Mouse (Mus musculus) hematopoietic stem cell, adult 5-6 weeks (primary cell): ENCODE measurements around the gene Sod3. TPM values are rescaled to one million over a fixed set of nuclear protein-coding genes. Genes with fewer than 3 reads are reported as not detected.

ENCODE experiments used
- ATAC-seq, 2 experiments: fragments of 125-278 bp in 1 of 2; replicated peaks in 1 of 2; 2 replicates each; pipeline ENCODE4 v1.8.0; 2016 to 2017; ENCODE audit warnings: inconsistent platforms in 2 of 2, mild to moderate bottlenecking in 2 of 2, moderate number of reproducible peaks in 2 of 2, low read depth in 1 of 2, moderate TSS enrichment in 1 of 2; ENCODE audit not compliant: low FRiP score in 2 of 2, poor library complexity in 2 of 2, severe bottlenecking in 2 of 2, insufficient read depth in 1 of 2, low TSS enrichment in 1 of 2
- total RNA-seq: library from RNA; stranded (forward); fragments of 172-1452, 232-1000 nt; gene quantifications from 2 replicates; pipeline ENCODE4 v1.2.3, GENCODE M21; 2017

The Sod3 gene
- total RNA-seq = not detected in 2 replicates

DNA sequence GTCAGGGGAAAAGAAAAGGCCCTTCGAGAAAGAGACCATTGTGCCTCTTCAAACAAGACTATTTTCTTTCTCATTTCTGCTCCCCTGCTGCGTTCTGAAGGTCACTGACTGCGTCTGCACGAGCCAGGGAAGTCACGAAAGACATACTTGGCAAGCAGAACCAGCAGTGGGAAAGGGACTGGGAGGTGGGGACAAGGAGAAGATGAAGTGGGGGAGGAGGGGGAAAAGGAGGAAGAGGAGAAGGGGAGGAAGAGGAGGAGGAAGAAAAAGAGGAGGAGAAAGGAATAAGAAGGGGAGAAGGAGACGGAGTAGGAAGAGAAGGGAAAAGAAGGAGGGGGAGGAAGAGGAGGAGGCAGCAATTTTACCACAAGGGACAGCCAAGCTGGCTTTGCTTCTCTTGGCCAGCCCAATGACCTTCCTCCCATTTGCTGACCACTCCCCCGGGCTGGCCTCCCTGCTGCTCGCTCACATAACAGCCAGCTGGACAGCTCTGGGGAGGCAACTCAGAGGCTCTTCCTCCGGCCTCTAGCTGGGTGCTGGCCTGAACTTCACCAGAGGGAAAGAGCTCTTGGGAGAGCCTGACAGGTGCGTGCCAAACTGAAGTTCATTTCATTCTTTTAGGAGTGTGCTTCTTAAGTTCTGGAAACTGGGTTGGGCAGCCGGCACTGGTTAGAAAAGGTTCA lies at the start of gene Sod3:
Gene Sod3, plus strand, starts transcription at position 324 of the 683 bp plus-strand sequence.
- no peak for ATAC-seq

DNA sequence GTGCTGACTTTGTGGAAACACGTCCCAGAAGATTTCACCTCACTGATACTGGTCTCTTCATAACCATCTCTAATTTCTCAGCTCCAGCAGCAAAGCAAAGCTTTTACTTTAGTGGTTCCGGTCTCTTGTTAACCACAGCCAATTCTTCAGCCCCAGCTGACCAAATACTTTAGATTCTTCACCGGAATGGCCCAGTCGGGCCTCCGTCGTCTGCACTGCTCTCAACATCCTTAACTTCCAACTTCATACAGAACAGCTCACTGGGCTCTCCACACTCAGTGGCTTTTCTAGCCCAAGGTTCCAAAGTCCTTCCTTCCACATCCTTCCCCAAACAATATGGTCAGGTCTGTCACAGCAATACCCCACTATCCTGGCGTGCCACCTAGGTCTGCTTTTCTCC lies 46.7 kb upstream of the Sod3 start:
- ATAC-seq = no peak

DNA sequence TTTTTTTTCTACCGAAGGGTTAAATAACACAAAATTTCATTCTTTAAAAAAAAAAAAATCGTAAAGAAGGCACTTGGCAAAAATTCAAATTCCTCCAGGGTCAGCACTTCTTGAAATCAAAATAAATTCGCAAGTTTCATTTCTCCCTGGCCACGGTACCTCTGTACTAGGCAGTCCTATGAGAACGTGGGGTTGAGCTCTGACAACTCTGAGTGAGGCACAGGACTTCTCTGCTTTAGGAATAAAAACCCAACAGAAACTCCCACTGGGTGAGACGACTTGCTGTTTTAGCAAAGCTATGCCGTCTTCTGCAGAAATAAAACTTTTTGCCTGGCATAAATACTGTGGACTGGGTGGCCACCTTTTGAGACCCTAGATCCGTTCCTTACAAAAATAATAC lies 44.1 kb upstream of the Sod3 start:
- ATAC-seq = no peak

DNA sequence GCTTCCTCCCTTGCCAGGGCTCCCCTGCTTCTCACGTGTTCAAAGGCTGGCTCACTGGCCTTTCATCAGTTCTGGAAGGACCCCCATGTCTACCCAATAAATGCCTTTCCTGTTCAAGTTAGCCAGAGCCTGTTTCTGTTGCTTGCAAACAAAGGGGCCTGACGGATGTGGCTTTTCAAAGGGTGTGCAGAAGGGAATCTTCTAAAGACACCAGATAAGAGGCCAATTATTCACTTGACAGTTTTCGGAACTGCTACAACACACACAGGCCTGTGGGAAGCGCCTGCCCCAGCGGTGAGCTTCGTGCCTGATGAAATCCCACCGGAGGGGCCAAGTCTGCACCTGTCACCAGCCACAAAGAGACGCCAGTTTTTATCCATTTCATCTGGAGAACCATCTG lies 31.5 kb upstream of the Sod3 start:
- no peak for ATAC-seq

DNA sequence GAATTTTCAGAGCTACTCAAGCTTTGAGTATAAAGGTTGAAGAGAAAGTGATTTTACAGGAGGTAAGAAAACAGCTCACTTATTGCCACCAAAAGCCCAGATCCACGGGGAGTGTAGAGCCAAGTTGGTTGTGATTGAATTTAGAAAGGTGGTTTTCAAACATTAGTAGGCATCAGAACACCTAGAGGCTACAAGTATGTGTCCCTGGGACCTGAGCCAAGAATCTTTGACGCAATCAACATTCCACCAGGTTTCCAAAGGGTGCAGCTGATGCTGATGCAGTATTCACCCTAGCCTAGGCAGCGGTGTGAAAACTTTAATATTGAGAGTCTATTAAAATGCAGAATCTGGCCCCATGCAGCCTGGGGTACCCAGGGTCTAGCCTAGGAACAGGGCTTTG lies 28.0 kb upstream of the Sod3 start:
- ATAC-seq = no peak

DNA sequence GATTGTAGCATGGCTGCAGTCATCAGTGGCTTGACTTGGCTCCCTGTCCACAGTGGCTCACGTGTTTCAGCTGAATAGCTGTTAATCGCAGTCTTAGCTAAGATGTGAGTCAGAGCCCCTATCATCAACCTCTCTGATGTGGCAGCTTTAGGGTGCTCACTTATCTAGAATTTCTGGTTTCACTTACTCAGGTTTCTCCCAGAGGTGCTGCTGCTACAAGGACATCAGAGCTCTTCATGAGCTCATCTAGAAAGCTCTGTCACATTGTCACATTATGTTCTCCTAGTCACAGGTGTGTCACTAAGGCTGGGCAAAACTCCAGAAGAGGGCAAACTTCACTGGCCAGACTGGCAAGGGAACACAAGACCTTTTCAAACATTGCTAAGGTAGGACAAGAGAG lies 24.5 kb upstream of the Sod3 start:
- ATAC-seq = no peak

DNA sequence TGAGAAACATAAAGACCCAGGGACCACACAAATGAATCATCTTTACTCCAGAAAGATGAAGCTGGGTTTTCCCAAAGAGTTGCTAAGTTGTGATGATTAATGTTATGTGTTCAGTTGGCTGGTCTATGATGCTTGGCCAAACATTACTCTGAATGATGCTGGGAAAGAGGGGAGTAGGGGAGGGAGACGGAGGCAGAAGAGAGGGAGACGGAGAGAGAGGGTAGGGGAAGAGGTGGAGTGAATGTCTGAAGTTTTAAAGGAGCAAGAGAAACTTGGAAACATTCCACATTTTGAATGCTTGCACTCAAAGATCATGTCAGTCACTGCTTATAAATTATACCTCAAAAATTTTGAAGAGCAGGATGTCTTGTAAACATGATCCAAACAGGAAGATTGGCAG lies 16.7 kb upstream of the Sod3 start:
- ATAC-seq = no peak

DNA sequence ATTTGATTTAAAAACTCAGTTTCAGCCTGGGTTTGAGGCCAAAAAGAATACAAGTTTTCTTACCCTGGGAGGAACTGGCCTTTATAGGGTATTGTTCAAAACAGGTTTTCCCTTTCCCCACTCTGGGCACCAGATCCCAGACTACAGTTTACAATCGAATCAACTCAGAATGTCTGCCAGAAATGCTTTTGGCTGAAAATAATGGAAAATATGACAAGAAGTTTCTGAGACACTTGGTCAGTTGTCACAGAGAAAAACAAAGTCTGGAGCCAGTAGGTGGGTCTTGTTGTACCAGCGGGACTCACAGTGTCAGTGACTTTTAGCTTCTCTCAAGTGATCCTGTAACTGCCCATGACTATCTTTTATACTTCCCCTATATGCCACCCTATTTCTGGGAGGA lies 13.1 kb upstream of the Sod3 start:
- no peak for ATAC-seq

DNA sequence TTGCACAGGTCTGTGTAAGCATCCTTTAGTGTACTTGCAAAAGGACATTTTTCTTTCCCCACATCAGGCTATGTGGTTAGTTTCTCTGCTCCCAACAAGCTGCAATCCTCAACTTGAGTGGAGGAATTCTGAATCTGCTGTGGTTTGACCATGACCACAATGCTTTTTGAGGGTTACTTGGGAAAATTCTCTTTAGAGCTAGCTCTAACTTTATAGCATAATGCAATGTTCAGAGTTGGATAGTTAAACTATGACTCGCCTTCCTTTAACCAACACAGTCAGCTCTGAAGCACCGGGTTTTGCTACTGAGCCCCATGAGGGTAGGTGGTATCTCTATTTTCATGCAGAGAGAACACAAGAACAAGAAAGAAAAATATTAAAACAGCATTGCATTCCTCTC lies 12.0 kb upstream of the Sod3 start:
- ATAC-seq = no peak

DNA sequence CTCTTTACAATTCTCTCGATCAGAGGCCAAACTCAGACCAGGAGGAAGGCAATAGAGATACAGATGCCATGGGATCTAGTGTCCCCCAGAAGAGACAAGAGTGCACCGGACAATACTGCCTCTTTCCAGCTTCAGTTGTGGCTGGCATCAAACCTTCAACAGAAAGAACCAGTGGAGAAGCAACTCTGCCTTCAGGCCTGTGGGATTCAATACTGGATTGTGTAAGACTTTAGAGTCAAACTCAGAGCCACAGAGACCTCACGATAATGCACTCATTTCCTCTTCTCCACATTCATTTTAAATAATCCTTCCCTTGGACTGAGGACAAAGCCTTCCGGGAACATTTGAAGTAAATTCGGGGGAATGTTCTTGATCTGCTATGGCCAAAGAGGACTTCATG lies 10.9 kb upstream of the Sod3 start:
- ATAC-seq = no peak

DNA sequence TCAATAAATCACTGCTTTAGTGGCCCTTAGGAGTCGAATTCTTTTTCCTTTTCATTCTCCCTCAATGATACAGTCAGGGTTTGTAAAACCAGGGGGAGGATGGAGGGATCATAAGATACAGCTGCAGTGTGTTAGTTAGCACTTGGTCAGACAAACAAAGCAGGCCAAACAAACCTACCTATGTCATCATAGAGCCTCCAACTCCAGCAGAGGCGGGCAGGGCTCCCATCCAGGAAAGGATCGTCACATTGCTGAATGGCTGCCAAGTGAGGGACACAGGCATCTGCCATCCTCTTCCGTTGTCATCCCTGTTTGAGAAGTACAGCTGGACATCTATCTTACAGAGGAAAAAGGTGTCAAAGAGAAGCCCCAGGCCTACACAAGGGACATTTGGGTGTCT lies 9.2 kb upstream of the Sod3 start:
- no peak for ATAC-seq

DNA sequence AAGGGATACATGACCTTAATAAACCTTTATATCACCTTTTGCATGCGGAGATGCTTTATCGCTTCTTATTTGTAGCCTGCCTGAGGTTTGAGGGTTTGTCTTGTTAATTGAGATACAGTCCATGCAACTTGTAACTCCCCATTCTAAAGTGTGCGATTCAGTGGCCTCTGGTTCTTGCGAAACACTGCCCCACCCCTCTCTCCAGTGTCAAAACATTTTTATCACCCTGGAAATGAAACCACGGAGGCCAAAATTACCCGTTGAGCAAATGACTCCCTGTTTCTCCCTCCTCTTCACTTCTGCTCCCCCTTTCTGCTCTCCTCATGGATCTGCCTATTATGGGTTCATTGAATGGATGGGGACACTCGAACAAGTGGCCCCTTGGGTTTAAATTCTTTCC lies 8.0 kb upstream of the Sod3 start:
- no peak for ATAC-seq

DNA sequence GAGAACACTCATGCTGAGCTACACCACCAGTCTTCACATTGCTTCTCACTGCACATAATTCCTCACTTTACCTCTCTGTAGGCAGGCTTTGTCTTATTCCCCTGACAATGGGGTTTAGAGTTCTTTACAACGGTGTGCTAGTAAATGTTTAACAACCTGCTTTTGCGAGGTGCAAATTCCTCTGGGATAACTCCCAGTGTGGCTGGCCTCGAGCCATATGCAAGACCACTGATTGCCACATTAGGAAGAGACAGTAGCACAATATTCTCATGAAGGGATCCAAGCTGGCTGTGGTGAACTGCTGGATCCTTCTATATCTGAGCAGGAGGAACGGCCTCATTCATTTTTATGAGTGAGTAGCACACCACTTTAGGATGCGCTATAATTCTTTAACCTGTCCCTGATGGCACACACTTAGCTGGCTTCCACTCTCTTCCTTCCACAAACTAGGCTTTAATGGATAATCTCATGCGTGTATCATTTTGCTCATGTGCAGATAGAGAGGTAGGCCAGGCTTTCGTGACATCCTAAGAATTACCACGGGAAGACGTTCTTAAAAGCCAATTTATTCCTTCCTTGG lies 6.3 kb upstream of the Sod3 start:
- ATAC-seq = no peak

DNA sequence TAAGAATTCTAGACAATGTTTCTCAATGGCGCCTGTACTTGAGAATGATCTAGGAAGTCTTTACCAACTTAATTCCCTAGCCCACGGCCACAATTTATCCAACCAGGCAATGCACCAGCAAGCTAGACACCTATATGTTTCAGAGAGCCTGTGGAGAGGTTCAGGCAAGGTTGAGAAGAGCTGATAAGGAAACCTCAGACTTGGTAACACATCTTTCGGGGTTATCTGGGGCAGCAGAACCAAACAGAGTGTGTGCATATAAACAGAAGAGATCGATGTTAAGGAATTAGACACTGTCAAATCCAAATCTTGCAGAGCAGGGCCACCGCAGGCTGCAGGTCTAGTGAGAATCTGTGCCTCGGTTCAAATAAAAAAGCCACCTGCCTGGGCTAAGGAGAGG lies 5.5 kb upstream of the Sod3 start:
- no peak for ATAC-seq

DNA sequence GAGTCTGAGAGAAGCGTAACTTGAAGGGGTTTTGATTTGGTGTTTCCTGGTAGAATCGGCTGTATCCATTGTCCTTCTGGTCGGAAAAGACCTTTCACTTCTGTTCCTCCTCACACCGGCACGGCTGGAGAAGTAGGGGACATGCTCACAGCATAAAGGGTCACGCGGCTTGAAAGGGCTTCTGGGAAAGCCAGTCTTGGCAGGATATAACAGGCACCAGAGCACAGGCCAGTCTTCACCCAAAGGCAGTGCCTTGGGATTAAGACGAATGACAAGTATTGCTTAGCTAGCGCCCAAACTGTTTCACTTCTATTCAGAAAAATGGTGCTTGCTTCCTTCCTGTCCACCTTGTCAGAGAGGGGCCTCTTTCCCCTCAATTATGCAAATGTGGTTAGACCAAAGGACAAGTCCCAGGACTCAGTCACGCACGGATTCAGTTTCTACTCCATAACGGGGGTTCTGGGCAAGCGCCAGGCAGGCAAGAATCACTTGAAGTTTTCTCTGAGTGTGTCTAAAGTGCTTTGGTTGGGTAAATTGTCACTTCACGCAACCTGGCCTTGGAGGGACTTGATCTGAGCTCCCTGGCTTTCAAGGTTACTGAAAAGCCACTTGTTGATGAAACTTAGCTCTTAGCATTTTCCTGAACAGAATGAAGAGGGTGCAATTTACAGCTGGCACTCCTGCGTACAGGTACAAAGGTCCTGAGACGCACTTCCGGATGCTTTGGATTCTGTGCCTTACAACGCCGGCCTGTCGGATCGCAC lies 3.1 kb upstream of the Sod3 start:
- ATAC-seq = 0 out of 4 replicates have a peak, but pooled peaks of 1 of the 2 experiments have one; percentile 7

DNA sequence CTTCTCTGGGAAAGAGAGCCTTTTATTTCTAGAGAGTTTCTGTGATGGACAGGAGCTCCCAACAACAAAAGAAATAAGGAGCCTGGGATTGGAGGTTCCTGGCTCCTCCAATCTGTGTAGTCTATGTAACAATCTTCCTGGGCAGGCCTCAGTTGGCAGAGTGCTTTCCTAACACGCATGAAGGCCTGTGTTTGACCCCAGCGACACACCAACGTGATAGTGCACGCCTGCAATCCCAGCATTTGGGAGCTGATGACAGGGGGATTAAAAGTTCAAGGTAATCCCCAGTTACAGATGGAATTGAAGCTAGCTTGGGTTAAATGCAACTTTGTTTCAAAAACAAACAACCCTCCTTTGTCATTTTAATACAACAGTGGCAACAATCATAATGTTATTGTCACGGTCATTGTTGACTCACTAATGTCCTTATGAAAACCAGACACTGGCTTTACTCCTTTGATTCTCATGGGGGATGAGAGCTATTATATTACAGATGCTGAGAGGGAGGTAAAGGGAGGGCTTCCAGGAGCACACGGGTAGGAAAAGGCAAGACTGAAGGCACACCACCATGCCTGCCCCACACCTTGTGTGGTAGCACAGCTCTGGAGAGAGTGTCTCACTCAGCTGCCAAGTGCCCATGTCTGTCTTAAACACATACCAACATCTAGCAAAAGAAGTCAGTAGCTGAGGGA lies 669 bp upstream of the Sod3 start:
- no peak for ATAC-seq

DNA sequence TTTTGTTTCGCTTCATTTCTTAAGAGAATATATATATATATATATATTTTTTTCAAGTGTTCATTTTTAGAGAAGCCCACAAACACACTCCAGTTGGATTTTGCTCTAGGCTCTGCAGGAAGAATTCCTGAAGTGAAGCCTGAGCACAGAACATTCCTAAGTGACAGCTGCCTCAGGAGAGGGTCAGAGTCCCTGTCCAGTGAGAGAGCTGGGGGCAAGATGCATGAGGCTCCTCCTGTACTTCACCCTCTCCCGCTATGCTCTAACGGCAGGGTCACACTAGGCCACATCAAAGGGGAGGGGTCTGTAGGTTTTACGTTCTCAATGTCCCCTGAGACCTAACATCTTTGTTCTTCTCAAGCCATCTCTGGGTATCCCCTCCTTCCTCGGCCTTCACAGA lies 930 bp downstream of the Sod3 start:
- ATAC-seq = no peak

DNA sequence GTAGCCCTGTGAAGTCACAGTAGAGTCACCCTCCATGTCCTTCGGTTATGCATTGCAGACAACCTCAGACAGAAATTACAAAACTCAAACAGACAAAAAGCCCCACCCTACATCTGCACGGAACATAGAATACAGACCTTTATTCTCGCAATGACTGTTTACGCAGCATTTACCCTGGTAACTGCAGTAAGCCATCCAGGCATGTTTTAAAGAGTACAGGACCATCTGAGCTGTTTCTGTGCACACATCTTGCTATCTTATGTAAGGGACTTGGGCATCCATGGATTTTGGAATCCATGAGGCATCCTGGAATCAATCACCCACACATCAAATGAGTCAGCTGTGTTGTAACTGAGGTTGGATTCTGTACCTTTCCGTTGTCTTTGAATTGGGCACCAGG lies 2.3 kb downstream of the Sod3 start:
- ATAC-seq = no peak
